Mouse (Mus musculus) left cerebral cortex, postnatal 36 days (tissue): ENCODE measurements around the gene Amz2. TPM values are rescaled to one million over a fixed set of nuclear protein-coding genes. Genes with fewer than 3 reads are reported as not detected.
A peak's percentile ranks its signal among the peaks of the same experiment; 100 is the strongest.

Experiments
- DNase-seq, 2 experiments: peaks; one replicate each; pipeline ENCODE4 v3.0.0; 2021 to 2022; ENCODE audit warnings: low spot score in 2 of 2, mixed read lengths in 1 of 2
- intact Hi-C: fragments of 180-260 bp; cut with DNase I; formaldehyde crosslinking; loops from one replicate; pipeline ENCODE4 v1.15.1; 2025
- total RNA-seq, 2 experiments: library from RNA; stranded (reverse); gene quantifications; 2 replicates each; pipeline ENCODE4 v1.2.3; 2021

Amz2 gene
- total RNA-seq, 2 experiments from 2014 or later: 42.2 to 49.9 TPM

DNA sequence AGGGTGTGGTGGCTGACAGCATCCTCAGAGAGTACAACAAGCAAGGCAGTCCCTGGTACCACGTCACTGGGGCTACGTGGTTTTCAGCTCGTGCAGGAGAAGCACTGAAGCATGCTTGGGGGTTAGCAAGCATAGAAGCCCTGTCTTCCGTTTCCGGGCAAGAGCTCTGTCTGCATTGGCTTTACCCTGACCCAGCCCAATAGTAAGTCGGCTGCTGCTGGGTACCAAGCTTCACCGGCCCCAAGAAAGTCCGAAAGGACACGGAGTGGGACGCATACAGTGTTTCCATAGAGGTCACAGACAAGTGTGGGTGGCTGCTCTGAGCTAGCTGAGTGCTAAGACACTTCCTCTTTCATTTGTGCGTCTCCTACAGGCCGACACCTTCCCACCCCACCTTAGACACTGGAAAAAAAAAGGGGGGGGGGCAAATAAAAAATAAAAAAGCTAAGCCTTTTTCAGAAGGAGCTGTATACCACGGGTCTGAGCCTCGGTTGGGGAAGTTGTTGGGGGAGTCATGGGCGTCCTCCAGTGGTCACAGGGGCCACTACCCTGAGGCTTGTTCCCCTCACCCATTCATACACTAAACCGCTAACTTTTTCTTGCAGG, 5.7 kb upstream of the Amz2 start:
- no peak for DNase-seq

DNA sequence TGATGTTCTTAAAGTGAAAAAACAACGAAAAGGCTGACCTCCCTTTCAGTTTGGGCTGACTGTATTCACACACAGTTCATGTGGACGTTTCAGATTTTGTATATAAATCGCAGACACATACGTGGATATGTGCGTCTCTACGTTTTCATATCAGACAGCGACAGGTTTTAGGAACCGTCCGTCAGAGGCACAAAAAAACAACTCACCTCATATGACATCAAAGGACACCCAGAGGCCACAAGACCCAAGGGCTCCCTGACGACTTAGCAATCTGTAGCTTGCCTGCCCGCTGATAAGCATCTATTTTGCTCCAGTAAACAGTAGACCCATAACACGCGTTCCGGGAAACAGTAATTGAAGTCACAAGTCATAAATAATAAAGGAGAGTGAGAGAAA, 5.2 kb upstream of the Amz2 start:
- intact Hi-C loops: loop anchor here (5.0 kb wide), 2 partner anchors 103 to 178 kb away; no protein-coding TSS in a partner anchor
- DNase-seq: no peak

More for the DNA sequence above, 5.7 kb upstream of the Amz2 start:
- intact Hi-C loops: loop anchor here (5.0 kb wide), 2 partner anchors 103 to 178 kb away; no protein-coding TSS in a partner anchor

DNA sequence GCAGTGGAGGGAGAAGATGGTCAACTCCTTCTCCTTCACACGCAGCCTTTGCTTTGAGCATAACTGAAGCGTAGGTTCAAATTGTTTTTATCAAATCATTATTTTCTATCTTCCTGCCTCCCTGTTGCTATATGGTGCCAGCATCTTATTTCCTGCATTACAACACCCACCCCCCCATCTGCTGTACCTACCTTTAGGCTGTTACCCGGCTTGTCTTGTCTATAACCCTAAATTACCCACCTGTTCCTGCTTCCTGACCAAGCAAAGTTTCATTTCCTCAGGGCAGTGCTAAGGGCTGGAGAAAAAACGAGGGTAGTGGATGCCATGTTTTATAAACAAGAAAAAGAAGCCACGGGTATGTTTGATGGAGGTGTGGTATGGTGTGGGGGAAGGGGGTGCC, 4.5 kb upstream of the Amz2 start:
- DNase-seq: no peak
- intact Hi-C loops: loop anchor here (5.0 kb wide), 2 partner anchors 104 to 179 kb away; no protein-coding TSS in a partner anchor

DNA sequence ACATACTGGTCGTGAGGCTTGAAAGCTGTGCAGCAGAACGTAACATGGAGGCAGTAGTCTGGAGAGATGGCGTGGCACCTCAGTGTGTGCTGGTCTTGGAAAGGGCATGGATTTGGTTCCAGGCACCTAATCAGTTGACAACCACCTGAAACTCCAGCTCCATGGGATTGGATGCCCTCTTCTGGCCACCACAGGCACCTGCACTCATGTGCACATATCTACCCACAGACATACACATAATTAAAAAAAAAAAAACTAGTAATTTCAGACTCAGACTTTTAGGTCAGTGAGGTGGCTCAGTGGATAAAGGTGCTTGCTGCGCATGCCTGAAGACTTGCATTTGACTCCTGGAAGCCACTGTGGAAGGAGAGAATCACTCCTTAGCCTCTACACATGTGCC, 3.5 kb upstream of the Amz2 start:
- DNase-seq: no peak
- intact Hi-C loops: loop anchor here (5.0 kb wide), 2 partner anchors 105 to 180 kb away; no protein-coding TSS in a partner anchor

DNA sequence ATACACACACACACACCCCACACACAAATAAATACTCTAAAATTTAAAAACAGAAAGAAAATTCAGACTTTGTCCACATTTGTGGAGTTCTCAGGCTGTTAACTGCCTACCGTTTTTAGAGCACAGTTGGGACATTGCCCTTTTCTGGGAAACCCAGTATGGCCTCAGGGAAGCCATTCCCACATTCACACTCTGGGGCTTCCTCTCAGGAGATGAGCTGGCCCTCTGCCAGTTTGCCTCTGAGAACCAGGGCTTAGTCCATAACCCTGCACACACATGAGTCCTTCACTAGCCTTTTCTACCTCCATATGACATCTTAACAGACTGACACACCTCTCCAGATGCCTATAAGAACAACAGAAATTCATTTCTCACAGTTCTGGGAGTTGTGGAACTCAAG, 2.5 kb upstream of the Amz2 start:
- intact Hi-C loops: loop anchor here (5.0 kb wide), 2 partner anchors 106 to 181 kb away; no protein-coding TSS in a partner anchor
- DNase-seq: no peak

DNA sequence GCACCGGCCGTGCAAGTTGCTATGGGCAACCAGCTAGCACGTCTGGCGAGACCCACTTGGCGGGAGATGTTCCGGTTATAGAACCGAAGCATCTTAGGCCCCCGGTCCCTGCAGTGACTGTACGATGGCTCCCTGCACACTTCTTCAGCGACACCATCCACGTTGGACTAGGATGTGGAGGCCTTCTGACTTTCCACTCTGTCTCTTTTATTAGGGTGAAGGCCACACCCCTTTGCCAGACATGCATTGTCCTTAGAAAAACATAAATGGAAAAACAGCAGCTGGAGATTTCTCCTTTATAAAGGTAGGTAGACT, 483 bp downstream of the Amz2 start:
- intact Hi-C loops: loop anchor here (5.0 kb wide), 1 partner anchor 64 kb away; the partner anchor contains the start of gene Gna13
- DNase-seq: no peak

DNA sequence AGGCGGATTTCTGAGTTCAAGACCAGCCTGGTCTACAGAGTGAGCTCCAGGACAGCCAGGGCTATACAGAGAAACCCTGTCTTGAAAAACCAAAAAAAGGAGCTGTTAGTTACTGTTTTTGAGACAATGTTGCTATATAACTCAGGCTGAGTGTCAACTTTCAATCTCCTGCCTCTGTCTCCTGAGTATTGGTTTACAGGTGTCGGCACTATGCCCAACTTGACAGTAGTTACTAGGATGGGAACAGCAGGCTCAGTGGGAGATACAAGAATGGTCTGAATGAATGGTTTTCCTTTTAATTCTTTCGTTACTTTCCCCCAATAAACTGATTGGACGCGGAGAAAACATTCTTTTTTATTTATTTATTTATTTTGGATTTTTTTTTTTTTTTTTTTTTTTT, 1.6 kb downstream of the Amz2 start:
- intact Hi-C loops: loop anchor here (5.0 kb wide), 1 partner anchor 65 kb away; the partner anchor contains the start of gene Gna13
- DNase-seq: no peak

DNA sequence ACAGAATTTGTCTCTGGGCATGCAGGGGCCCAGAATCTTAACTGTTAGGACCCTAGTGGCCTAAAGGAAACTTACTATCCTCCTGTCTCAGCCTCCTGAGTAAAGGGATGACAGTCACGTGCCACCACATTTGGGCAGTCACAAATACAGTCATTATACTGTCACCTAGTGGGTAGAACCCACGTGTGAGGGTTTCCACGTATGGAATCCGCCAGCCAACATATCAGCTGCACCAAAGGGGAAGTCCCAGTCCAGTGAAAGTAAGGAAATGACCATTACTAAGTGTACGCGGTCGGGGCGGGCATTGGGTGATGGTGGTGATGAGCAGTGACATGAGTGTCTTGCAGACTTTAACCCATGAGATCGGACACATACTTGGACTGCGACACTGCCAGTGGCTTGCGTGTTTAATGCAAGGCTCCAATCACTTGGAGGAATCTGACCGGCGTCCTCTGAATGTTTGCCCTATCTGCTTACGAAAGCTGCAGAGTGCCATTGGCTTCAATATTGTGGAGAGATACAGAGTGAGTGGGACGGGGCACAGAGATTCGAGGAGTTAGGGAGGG, 8.6 kb downstream of the Amz2 start:
- no peak for DNase-seq
- intact Hi-C loops: no loop called here

DNA sequence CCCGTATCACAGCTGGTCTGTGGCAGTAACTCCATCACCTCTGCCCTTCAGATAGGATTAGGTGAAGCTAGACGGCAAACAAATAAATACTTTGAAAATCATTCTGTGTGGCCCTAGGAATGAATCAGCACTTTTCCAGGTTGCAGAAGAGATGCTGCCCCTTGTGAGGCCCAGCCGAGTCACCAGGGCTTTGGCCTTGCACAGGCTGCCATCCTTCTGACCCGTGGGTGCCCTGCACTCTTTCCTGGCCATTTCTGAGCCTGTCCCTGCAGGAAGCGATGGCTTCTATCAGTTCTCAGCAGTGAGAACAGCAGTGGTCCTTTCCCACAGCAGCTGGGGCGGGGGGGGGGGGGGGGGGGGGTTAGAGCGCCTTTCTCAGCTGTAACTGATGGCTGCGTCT, 11.1 kb downstream of the Amz2 start:
- intact Hi-C loops: no loop called here
- no peak for DNase-seq

DNA sequence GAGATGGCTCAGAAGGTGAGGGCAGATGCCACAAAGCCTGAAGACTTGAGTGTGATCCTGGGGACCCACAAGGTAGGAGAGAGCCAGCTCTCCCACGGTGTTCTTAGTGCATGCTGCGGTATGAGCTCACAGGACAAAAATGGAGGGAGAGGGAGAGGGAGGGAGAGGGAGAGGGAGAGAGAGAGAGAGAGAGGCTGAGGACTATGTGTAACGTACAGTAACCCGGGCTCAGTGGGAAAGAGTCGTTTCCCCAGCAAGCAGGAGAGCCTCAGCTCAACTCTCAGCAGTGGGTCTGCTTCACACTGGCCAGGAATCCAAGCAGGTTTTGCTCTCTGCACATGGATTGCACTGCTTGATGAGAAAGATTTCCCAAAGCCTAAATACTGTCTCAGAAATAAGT, 13.5 kb downstream of the Amz2 start:
- DNase-seq: no peak
- intact Hi-C loops: no loop called here

DNA sequence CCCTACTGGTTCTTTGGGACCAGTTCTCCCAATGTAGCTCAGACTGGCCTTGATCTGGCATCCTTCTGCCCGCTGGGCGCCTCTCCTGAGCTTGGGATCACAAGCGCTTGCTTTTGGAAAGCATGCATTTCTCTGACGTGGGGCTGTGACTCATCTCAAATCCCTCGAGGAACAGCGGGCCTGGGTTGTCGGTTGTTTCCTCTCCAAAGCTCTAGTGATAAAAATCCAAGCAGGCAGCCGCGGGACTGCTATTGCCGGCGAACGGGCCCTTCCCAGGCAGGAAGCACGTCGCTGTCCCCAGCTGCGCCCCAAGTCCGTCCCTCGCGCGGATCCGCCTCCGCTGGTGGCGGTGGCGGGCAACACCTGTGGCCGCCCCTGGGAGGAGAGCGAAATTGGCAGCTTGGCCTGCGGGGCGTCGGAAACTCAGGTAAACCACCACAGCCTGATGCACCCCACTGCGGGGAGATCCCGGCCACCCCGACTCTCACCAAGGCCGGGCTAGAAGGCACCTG, 14.1 kb downstream of the Amz2 start:
- peak; percentile 53 to 59 for DNase-seq
- intact Hi-C loops: loop anchor here (5.0 to 10.0 kb wide), 2 partner anchors 108 to 425 kb away; no protein-coding TSS in a partner anchor

DNA sequence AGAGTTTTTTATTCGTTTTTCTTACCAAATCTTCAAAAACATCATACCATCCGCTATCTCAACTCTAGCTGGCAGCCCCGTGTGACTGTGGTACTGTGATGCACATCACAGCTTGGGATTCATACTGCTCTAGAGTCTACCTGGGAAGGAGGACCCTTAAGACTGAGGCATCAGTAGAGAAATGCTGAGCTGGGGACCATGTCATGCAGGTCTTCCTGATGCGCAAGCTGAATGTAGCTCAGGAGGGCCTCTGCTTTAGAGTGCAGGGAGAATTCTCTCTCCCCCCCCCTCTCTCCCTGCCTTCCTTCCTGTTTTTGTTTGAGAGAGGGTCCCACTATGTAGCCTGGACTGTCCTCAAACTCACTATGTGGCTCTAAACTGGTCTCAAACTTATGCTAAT, 14.9 kb downstream of the Amz2 start:
- intact Hi-C loops: loop anchor here (5.0 to 10.0 kb wide), 2 partner anchors 108 to 424 kb away; no protein-coding TSS in a partner anchor
- no peak for DNase-seq

DNA sequence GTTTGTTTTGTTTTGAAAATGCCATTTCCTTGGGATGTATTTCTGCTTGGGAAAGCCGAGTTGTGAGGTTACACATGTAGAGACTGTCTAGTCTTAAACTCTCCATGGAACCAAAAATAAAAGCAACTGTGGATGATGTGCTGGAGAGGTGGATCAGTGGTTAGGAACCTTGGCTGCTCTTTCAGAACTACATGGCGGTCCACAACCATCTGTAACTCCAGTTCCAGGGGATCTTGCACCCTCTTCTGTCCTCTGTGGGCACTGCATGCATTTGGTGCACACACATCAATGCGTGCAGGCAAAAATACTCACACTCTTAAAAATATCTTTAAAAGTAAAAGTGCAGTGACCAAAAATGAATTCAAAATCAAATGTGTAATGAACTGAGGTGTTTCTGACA, 15.4 kb downstream of the Amz2 start:
- intact Hi-C loops: loop anchor here (5.0 to 10.0 kb wide), 2 partner anchors 109 to 424 kb away; no protein-coding TSS in a partner anchor
- DNase-seq: no peak

DNA sequence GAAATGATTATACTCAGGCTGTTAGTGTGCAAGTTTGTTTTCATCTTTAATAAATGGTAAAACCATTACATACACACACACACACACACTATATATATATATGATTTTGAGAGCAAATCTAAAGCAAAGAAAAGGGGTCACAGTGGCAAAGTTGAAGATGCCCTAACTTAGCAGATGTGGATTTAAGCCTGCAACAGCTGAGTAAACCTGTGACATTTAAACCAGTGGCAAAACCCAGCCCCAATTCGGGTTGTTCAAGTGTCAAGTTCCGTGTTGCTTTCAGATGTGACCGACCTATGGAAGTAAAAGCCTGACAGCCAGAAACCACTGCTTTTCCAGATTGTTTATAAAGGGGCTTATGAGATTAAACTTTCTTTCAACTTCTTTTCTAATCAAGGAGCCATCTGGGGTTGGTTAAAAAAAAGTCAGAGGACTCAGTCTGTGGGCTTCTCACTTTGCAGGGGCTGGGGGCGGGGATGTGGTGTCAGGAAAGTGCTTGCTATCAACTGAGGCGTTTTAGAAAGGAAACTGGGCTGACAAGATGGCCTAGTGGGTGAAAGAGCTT, 16.5 kb downstream of the Amz2 start:
- no peak for DNase-seq
- intact Hi-C loops: loop anchor here (5.0 to 10.0 kb wide), 2 partner anchors 110 to 423 kb away; no protein-coding TSS in a partner anchor

DNA sequence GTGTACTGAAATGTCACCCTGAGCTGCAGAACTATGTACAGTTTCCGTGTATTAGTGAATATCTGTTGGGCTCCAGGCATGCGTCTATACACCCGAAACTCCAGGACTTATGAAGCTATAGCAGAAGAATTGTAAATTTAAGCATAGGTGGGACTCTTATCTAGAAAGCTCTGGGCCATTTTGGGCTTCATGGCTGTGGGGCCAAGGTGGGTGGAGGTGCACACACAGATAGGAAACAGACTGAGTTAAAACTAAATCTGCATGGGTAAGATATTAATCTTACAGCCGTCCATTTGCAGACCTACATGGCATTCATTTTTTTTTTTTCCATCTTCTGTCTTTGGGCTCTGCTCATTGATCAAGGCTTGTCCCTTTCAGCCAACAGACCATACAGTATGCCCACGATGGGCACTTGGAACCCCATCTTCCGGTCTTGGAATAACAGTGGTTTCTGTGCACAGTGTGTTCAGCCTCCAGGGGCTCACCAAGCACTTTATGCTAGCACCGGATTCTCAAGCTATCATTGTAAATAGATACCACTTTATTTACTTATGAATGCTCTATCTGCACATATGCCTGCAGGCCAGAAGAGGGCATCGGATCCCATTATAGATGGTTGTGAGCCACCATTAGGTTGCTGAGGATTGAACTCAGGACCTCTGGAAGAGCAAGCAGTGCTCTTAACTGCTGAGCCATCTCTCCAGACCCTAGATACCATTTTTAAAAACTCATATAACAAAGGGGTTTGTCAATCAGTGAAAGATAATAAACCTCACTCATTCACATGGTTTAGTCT, 17.9 kb downstream of the Amz2 start:
- intact Hi-C loops: loop anchor here (5.0 to 10.0 kb wide), 2 partner anchors 111 to 421 kb away; no protein-coding TSS in a partner anchor
- no peak for DNase-seq

DNA sequence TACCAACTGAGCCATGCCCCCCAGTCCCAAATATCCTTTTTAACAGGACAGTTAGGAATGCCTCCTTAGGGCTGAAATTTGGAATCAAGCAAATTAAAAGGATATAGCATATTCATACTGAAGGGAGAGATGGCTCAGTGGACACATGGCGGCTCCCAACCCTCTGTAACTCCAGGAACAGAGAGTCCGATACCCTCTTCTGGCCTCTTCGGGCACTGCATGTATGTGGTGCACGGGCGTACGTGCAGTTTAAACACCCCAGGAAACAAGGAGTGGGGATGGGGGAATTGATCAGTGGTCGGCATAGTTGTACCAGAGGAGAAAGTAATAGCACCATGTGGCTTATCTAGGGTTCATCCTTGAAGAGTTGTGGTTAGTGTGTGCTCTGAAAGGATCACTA, 18.9 kb downstream of the Amz2 start:
- DNase-seq: no peak

DNA sequence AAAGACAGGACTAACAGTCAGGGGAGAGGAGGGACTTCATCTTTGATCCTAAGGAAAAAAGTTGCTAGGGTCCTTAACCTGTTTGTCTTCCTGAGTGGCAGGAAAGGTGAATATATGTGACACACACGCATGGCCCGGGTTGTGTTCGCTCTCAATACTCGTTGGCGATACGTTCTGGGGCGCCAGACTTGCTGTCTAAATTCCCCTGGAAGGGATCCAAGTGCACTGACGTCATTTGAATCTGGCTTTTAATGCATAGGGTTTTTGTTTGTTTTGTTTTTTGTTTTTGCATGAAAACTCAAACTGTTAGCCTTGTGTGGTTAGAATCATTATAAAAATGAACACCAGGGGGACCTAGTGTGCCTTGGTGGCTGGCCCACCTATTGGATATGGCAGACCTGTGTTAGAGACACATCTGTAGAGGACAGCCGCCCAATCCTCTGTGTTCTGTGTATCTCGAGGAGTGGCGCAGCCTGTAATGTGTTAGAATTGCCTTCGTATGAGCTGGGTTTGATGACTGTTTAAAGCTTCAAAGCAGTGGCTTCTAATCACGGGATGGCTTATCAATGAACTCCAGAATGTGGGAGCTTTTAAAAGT, 19.8 kb downstream of the Amz2 start:
- intact Hi-C loops: loop anchor here (1.0 to 10.0 kb wide), 2 partner anchors 140 to 419 kb away; no protein-coding TSS in a partner anchor
- DNase-seq: no peak

More for the DNA sequence above, 18.9 kb downstream of the Amz2 start:
- intact Hi-C loops: loop anchor here (5.0 to 10.0 kb wide), 2 partner anchors 112 to 420 kb away; no protein-coding TSS in a partner anchor

DNA sequence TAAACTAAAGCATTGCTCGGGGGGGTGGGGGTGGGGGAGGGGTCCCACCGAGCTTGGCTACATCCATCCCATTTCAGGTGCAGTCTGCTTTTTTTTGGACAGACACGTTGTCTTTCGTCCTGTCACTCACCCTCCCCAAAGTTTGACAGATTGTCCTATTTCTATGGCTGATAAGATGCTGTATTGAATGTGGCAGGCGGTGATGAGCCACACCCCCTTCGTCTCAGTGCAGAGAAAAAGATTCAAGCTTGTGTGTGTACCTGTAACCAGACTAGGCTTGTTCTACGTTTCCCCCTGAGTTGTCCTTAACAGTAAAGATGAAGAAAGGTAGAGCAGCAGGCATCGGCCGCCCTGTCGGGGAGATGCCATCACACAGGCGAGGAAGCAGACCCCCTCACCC, 25.4 kb downstream of the Amz2 start:
- intact Hi-C loops: no loop called here
- no peak for DNase-seq

DNA sequence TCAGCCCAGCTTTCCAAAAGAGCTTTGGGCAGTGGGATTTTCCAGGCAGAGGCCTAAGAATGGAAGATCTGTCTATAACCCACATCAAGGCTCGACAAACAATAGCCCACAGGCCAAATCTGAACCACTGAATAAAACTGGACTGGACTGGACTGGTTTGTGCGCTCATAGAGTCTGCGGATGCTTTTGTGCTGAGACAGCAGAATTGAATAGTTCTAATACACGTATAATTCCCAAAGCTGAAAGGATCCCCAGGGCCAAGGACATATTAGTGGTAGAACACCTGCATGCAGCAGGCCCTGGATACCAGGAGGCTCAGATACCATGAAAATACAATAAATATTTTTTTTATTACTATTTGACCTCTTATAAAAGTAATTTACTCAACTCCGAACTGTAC, 30.5 kb downstream of the Amz2 start:
- intact Hi-C loops: no loop called here

More for the DNA sequence above, 30.5 kb downstream of the Amz2 start:
- no peak for DNase-seq
